Mouse (Mus musculus) midbrain, embryonic 13.5 days (tissue): Measurements from ENCODE around the gene Ptpn11. TPM values are rescaled to one million over a fixed set of nuclear protein-coding genes. Genes with fewer than 3 reads are reported as not detected.

Experiments used
- ATAC-seq: fragments of 200-750 bp; cut with Nextera tagmentation; 2 replicates; pipeline ENCODE4 v1.8.0; 2017; ENCODE audit warnings: mild to moderate bottlenecking, moderate TSS enrichment, moderate library complexity
- H3K27ac ChIP-seq: fragments of 300-500 bp; sonication (generic); 2 replicates; pipeline ENCODE4 v1.5.1; 2015; ENCODE audit warnings: inconsistent platforms, mild to moderate bottlenecking, moderate library complexity
- H3K27me3 ChIP-seq: fragments of 300-500 bp; sonication (generic); 2 replicates; pipeline ENCODE4 v1.6.1; 2015; ENCODE audit warnings: mild to moderate bottlenecking, inconsistent platforms
- H3K36me3 ChIP-seq: fragments of 300-500 bp; sonication (generic); 2 replicates; pipeline ENCODE4 v1.6.1; 2015; ENCODE audit warnings: mild to moderate bottlenecking, inconsistent platforms
- H3K4me1 ChIP-seq: fragments of 300-500 bp; sonication (generic); replicated peaks from 2 replicates; pipeline ENCODE4 v1.6.1; 2015; ENCODE audit warnings: inconsistent platforms
- H3K4me2 ChIP-seq: fragments of 300-500 bp; sonication (generic); replicated peaks from 2 replicates; pipeline ENCODE4 v1.6.1; 2015; ENCODE audit warnings: moderate library complexity, mild to moderate bottlenecking, inconsistent platforms
- H3K4me3 ChIP-seq: fragments of 300-500 bp; sonication (generic); replicated peaks from 2 replicates; pipeline ENCODE4 v1.5.1; 2015; ENCODE audit warnings: mild to moderate bottlenecking, inconsistent platforms
- H3K9ac ChIP-seq: fragments of 300-500 bp; sonication (generic); replicated peaks from 2 replicates; pipeline ENCODE4 v1.6.1; 2015; ENCODE audit warnings: mild to moderate bottlenecking, inconsistent platforms
- H3K9me3 ChIP-seq: fragments of 300-500 bp; sonication (generic); 2 replicates; pipeline ENCODE4 v1.6.1; 2016; ENCODE audit warnings: mild to moderate bottlenecking, inconsistent platforms
- WGBS: fragments of 180-500 bp; shearing (Covaris S2); methylation state at CpG from one replicate; pipeline ENCODE4 v1.1.7; 2015; 5-methylcytosine and 5-hydroxymethylcytosine counted together
- polyA plus RNA-seq: library from polyadenylated mRNA; unstranded; fragments of >200 nt; fragmentation: Nextera tagmentation; extraction: Ambion mirVana; gene quantifications from 2 replicates; pipeline ENCODE4 v1.2.1, GENCODE M21; 2015

The Ptpn11 gene
- polyA plus RNA-seq, 1 experiment from 2014 or later = 23.2 TPM

GRCm38 (mm10) chr5:121191584-121191906 lies 348 bp upstream of the Ptpn11 start:
- Histone ChIP-seq H3K27ac (peak overlapping the region; percentile 80), H3K9ac (peak overlapping the region; percentile 90), H3K9me3 (no peaks in the 10 kb centered on the region), H3K4me2 (peak overlapping the region; percentile 85), H3K4me3 (peak overlapping the region; percentile 88), H3K4me1 (peaks cover 46% of the 10 kb centered on the region), H3K36me3 (no peaks in the 10 kb centered on the region), H3K27me3 (0 out of 2 replicates have a peak, but pooled peaks cover 3% of the 10 kb centered on the region)
- WGBS = 11% methylated on average over 17 of the region's 17 CpGs
- ATAC-seq = peak; percentile 71

- no peaks in the 10 kb centered on the region for H3K36me3 ChIP-seq
- peaks cover 58% of the 10 kb centered on the region for H3K4me1 ChIP-seq
- 31% methylated on average over 21 of the region's 21 CpGs for WGBS
- H3K27ac ChIP-seq = peak overlapping the region; percentile 80
- peak overlapping the region; percentile 88 for H3K4me3 ChIP-seq
- no peak for ATAC-seq
- peak overlapping the region; percentile 90 for H3K9ac ChIP-seq
- H3K27me3 ChIP-seq = 0 out of 2 replicates have a peak, but pooled peaks cover 3% of the 10 kb centered on the region
- H3K9me3 ChIP-seq = no peaks in the 10 kb centered on the region
- H3K4me2 ChIP-seq = peak overlapping the region; percentile 85
These were observed 874 bp downstream of the Ptpn11 start for GRCm38 (mm10) chr5:121190210-121190835.

- H3K4me3 ChIP-seq = no peak overlapping the region
- no peak for ATAC-seq
- H3K4me1 ChIP-seq = peaks cover 70% of the 10 kb centered on the region
- H3K36me3 ChIP-seq = no peaks in the 10 kb centered on the region
- no peaks in the 10 kb centered on the region for H3K27me3 ChIP-seq
- peak overlapping the region; percentile 26 for H3K4me2 ChIP-seq
- no peaks in the 10 kb centered on the region for H3K9me3 ChIP-seq
- 0 out of 2 replicates have a peak overlapping the region, but pooled peaks have one; percentile 8 for H3K9ac ChIP-seq
- no peak overlapping the region for H3K27ac ChIP-seq
- WGBS = 80% methylated on average over 9 of the region's 9 CpGs
These were observed 2.0 kb downstream of the Ptpn11 start for GRCm38 (mm10) chr5:121189182-121189581.

- H3K4me2 ChIP-seq = peak overlapping the region; percentile 26; the same call in 1 of the 2 replicates
- peaks cover 77% of the 10 kb centered on the region for H3K4me1 ChIP-seq
- H3K9ac ChIP-seq = no peak overlapping the region; the same call in 1 of the 2 replicates
- H3K4me3 ChIP-seq = no peak overlapping the region
- no peaks in the 10 kb centered on the region for H3K36me3 ChIP-seq
- 94% methylated on average over 9 of the region's 9 CpGs for WGBS
- no peaks in the 10 kb centered on the region for H3K27me3 ChIP-seq
- no peak overlapping the region for H3K27ac ChIP-seq
- H3K9me3 ChIP-seq = no peaks in the 10 kb centered on the region
- no peak for ATAC-seq
These were observed 2.9 kb downstream of the Ptpn11 start for GRCm38 (mm10) chr5:121188265-121188664.

- no peaks in the 10 kb centered on the region for H3K36me3 ChIP-seq
- ATAC-seq = no peak
- H3K27me3 ChIP-seq = no peaks in the 10 kb centered on the region
- no peaks in the 10 kb centered on the region for H3K9me3 ChIP-seq
- H3K4me3 ChIP-seq = no peak overlapping the region
- no peak overlapping the region for H3K27ac ChIP-seq
- peak overlapping the region; percentile 10; the same call in 1 of the 2 replicates for H3K9ac ChIP-seq
- WGBS = 88% methylated on average over 8 of the region's 8 CpGs
- peaks cover 82% of the 10 kb centered on the region for H3K4me1 ChIP-seq
- no peak overlapping the region for H3K4me2 ChIP-seq
These were observed 3.6 kb downstream of the Ptpn11 start for GRCm38 (mm10) chr5:121187580-121188001.

- Histone ChIP-seq H3K4me3 (no peak overlapping the region), H3K27me3 (no peaks in the 10 kb centered on the region), H3K36me3 (no peaks in the 10 kb centered on the region), H3K9me3 (no peaks in the 10 kb centered on the region), H3K4me2 (no peak overlapping the region; the same call in 1 of the 2 replicates), H3K27ac (peak overlapping the region; percentile 14), H3K9ac (0 out of 2 replicates have a peak overlapping the region, but pooled peaks have one; percentile 0), H3K4me1 (peaks cover 74% of the 10 kb centered on the region)
- WGBS = 51% methylated on average over 11 of the region's 11 CpGs
- ATAC-seq = peak; percentile 51
These were observed 6.1 kb downstream of the Ptpn11 start for GRCm38 (mm10) chr5:121184945-121185551.

GRCm38 (mm10) chr5:121184375-121184774 lies 6.8 kb downstream of the Ptpn11 start:
- peaks cover 75% of the 10 kb centered on the region for H3K4me1 ChIP-seq
- H3K4me2 ChIP-seq = no peak overlapping the region
- ATAC-seq = no peak
- H3K9ac ChIP-seq = no peak overlapping the region
- 0 out of 2 replicates have a peak overlapping the region, but pooled peaks have one; percentile 14 for H3K27ac ChIP-seq
- H3K36me3 ChIP-seq = no peaks in the 10 kb centered on the region
- H3K4me3 ChIP-seq = no peak overlapping the region
- H3K27me3 ChIP-seq = no peaks in the 10 kb centered on the region
- WGBS = 85% methylated on average over 2 of the region's 2 CpGs
- H3K9me3 ChIP-seq = no peaks in the 10 kb centered on the region

- WGBS = 81% methylated on average over 9 of the region's 9 CpGs
- no peak overlapping the region for H3K4me2 ChIP-seq
- H3K4me3 ChIP-seq = no peak overlapping the region
- no peaks in the 10 kb centered on the region for H3K9me3 ChIP-seq
- H3K27ac ChIP-seq = no peak overlapping the region
- no peaks in the 10 kb centered on the region for H3K36me3 ChIP-seq
- no peak for ATAC-seq
- H3K27me3 ChIP-seq = no peaks in the 10 kb centered on the region
- peaks cover 74% of the 10 kb centered on the region for H3K4me1 ChIP-seq
- H3K9ac ChIP-seq = no peak overlapping the region
These were observed 7.9 kb downstream of the Ptpn11 start for GRCm38 (mm10) chr5:121183269-121183668.

- Histone ChIP-seq H3K4me1 (peaks cover 34% of the 10 kb centered on the region), H3K4me3 (no peak overlapping the region), H3K36me3 (no peaks in the 10 kb centered on the region), H3K9me3 (no peaks in the 10 kb centered on the region), H3K4me2 (no peak overlapping the region), H3K9ac (no peak overlapping the region), H3K27me3 (no peaks in the 10 kb centered on the region), H3K27ac (peak overlapping the region; percentile 12; the same call in 1 of the 2 replicates)
- no peak for ATAC-seq
- WGBS = 56% methylated on average over 9 of the region's 9 CpGs
These were observed 11.9 kb downstream of the Ptpn11 start for GRCm38 (mm10) chr5:121179077-121179857.

GRCm38 (mm10) chr5:121172835-121173234 lies 18.4 kb downstream of the Ptpn11 start:
- Histone ChIP-seq H3K4me1 (no peaks in the 10 kb centered on the region), H3K4me2 (no peak overlapping the region), H3K4me3 (no peak overlapping the region), H3K9ac (no peak overlapping the region; the same call in 1 of the 2 replicates), H3K27ac (no peak overlapping the region), H3K27me3 (no peaks in the 10 kb centered on the region), H3K36me3 (peaks cover 22% of the 10 kb centered on the region), H3K9me3 (no peaks in the 10 kb centered on the region)
- ATAC-seq = no peak
- 98% methylated on average over 4 of the region's 4 CpGs for WGBS

GRCm38 (mm10) chr5:121169588-121169987 lies 21.6 kb downstream of the Ptpn11 start:
- Histone ChIP-seq H3K27me3 (no peaks in the 10 kb centered on the region), H3K4me3 (no peak overlapping the region), H3K36me3 (peaks cover 51% of the 10 kb centered on the region)

GRCm38 (mm10) chr5:121166884-121167283 lies 24.3 kb downstream of the Ptpn11 start:
- Histone ChIP-seq H3K9me3 (no peaks in the 10 kb centered on the region), H3K4me1 (no peaks in the 10 kb centered on the region), H3K36me3 (peaks cover 78% of the 10 kb centered on the region), H3K4me2 (no peak overlapping the region), H3K9ac (no peak overlapping the region), H3K27me3 (no peaks in the 10 kb centered on the region), H3K27ac (no peak overlapping the region), H3K4me3 (no peak overlapping the region)
- no peak for ATAC-seq
- 99% methylated on average over 6 of the region's 6 CpGs for WGBS

More at GRCm38 (mm10) chr5:121169588-121169987, 21.6 kb downstream of the Ptpn11 start:
- H3K9ac ChIP-seq = no peak overlapping the region
- H3K4me2 ChIP-seq = no peak overlapping the region
- ATAC-seq = no peak
- H3K27ac ChIP-seq = no peak overlapping the region
- no peaks in the 10 kb centered on the region for H3K4me1 ChIP-seq
- H3K9me3 ChIP-seq = no peaks in the 10 kb centered on the region
- 84% methylated on average over 2 of the region's 2 CpGs for WGBS
